Mouse (Mus musculus): ENCODE measurements around the gene Picalm. TPM values are rescaled to one million over a fixed set of nuclear protein-coding genes. Genes with fewer than 3 reads are reported as not detected.

Gene Picalm
- polyA plus RNA-seq, 1 experiment from 2014 or later, result 59.0 TPM

DNA sequence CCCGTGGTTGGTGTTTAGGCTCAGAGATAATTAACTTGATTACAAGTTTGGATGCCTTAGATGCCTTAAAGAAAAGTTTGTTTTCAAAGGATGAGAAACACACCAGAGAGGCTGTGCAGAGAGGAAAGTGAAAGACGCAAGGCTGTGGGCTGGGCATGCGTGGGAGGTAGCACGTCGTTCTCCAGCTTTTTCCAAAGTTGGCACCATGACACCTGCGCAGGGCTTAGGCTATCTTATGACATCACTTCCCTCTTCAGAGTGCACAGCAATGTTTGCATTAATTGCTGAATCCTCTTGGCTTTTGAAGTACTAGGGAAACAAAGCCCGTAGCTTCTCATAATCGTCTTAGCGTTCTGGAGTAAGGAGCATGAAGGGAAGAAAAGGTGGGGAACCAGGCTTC, 101.4 kb downstream of the Picalm start:
- Histone ChIP-seq H3K27ac (replicated peaks; ENCODE audit: low read depth, low read length) (no peak overlapping the region), H3K4me1 (ENCODE audit: control insufficient read depth, insufficient read depth, low read length) (no peaks in the 10 kb centered on the region), H3K4me2 (ENCODE audit: low read depth, low read length) (no peak overlapping the region), H3K9ac (ENCODE audit: low read depth, low read length) (no peak overlapping the region), H3K36me3 (ENCODE audit: control insufficient read depth, insufficient read depth, low read length) (no peaks in the 10 kb centered on the region), H3K4me3 (ENCODE audit: low read depth, low read length) (no peak overlapping the region), H3K9me3 (ENCODE audit: control insufficient read depth, low read length) (no peaks in the 10 kb centered on the region), H3K27me3 (replicated peaks; ENCODE audit: control insufficient read depth, insufficient read depth, low read length) (no peaks in the 10 kb centered on the region)
- ATAC-seq (ENCODE audit: low read depth), result peak; percentile 51; the same call in 1 of the 2 replicates
- peak; percentile 31 for DNase-seq (ENCODE audit: low spot score)
- 58% methylated on average over 9 of the region's 9 CpGs for WGBS

DNA sequence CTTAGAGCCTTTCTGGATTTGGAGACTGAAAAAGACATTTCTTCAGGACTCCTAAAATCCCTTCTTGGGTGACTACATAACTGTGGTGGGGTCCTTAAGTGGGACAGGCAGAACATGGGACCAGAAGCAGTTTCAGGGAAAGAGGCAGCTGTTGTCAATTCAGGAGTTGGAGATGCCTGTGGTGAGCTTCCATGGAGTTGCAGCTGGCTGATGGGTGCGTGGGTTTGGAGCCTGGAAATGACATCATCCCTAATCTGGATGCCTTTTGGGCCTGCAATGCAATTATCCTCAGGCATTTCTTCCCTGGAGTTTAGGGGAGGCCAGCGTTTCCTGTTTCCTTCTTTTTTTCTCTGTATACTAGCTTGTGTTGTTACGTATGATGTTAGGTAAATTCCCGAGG, 103.9 kb downstream of the Picalm start:
- Histone ChIP-seq H3K36me3 (ENCODE audit: control insufficient read depth, insufficient read depth, low read length) (no peaks in the 10 kb centered on the region), H3K4me1 (ENCODE audit: control insufficient read depth, insufficient read depth, low read length) (no peaks in the 10 kb centered on the region), H3K9ac (ENCODE audit: low read depth, low read length) (no peak overlapping the region), H3K4me2 (ENCODE audit: low read depth, low read length) (no peak overlapping the region), H3K4me3 (ENCODE audit: low read depth, low read length) (no peak overlapping the region), H3K27me3 (replicated peaks; ENCODE audit: control insufficient read depth, insufficient read depth, low read length) (no peaks in the 10 kb centered on the region), H3K27ac (replicated peaks; ENCODE audit: low read depth, low read length) (peak overlapping the region; percentile 2; the same call in 1 of the 2 replicates), H3K9me3 (ENCODE audit: control insufficient read depth, low read length) (no peaks in the 10 kb centered on the region)
- DNase-seq (ENCODE audit: low spot score) (peak; percentile 68), ATAC-seq (ENCODE audit: low read depth) (peak; percentile 62; the same call in 1 of the 2 replicates)
- 26% methylated on average over 4 of the region's 4 CpGs for whole genome bisulfite sequencing

DNA sequence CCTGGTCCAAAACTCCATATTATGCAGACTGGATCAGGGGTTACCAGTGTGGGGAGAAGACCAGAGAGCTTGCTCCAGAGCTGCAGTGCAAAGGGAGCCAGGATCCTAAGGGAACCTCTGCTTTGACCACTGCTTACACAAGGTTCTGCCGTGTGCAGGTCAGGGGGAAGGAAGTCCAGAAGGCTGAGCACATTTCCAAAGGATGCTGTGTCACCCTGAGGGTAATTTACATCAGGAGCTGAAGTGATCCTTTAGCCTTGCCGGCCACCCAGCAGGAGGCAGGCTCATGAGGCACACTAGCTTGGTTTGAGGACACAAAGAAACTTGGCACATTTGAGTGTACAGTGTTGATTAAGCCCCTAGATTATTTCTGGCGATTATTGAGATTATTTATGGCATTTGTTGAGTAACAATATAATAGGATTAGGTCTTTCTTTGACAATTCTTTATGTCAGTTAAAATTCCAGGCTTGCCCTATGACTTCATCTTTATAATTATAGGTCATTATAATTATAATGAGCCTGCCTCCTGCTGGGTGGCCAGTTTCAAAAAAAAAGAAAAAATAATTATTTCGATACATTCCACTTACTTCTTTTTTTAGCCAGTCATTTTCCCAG, 106.4 kb downstream of the Picalm start:
- no peaks in the 10 kb centered on the region for H3K27me3 ChIP-seq (replicated peaks; ENCODE audit: control insufficient read depth, insufficient read depth, low read length)
- H3K4me1 ChIP-seq (ENCODE audit: control insufficient read depth, insufficient read depth, low read length), result no peaks in the 10 kb centered on the region
- ATAC-seq (ENCODE audit: low read depth), result no peak
- H3K9me3 ChIP-seq (ENCODE audit: control insufficient read depth, low read length), result no peaks in the 10 kb centered on the region
- H3K4me3 ChIP-seq (ENCODE audit: low read depth, low read length), result no peak overlapping the region
- no peak overlapping the region for H3K27ac ChIP-seq (replicated peaks; ENCODE audit: low read depth, low read length)
- H3K4me2 ChIP-seq (ENCODE audit: low read depth, low read length), result no peak overlapping the region
- no peak overlapping the region for H3K9ac ChIP-seq (ENCODE audit: low read depth, low read length)
- H3K36me3 ChIP-seq (ENCODE audit: control insufficient read depth, insufficient read depth, low read length), result no peaks in the 10 kb centered on the region
- no peak for DNase-seq (ENCODE audit: low spot score)
- 40% methylated on average over 4 of the region's 4 CpGs for WGBS

DNA sequence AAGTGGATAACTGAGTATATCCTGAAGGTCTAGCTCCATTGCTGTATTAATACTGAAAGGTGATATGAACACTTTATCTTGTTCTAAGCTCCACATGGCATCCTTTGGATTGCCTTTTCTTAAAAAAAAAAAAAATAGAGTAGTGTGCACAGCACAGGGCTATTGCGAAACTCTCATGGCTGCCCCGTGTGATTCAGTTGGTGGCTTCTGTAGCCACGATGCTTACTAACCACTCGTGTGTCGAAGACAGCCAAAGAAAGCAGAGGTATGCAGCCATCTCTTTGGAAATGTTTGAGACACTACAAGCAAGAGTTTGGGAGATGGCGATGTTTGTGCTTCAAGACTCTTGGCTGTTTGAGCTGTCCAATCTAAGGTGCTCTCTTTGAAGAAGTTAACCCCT, 113.1 kb downstream of the Picalm start:
- DNase-seq (ENCODE audit: low spot score), result no peak
- H3K36me3 ChIP-seq (ENCODE audit: control insufficient read depth, insufficient read depth, low read length), result no peaks in the 10 kb centered on the region
- H3K4me1 ChIP-seq (ENCODE audit: control insufficient read depth, insufficient read depth, low read length), result no peaks in the 10 kb centered on the region
- no peak for ATAC-seq (ENCODE audit: low read depth)
- no peak overlapping the region for H3K9ac ChIP-seq (ENCODE audit: low read depth, low read length)
- no peaks in the 10 kb centered on the region for H3K9me3 ChIP-seq (ENCODE audit: control insufficient read depth, low read length)
- H3K4me3 ChIP-seq (ENCODE audit: low read depth, low read length), result no peak overlapping the region
- no peak overlapping the region for H3K4me2 ChIP-seq (ENCODE audit: low read depth, low read length)
- 84% methylated on average over 6 of the region's 6 CpGs for WGBS
- no peak overlapping the region for H3K27ac ChIP-seq (replicated peaks; ENCODE audit: low read depth, low read length)
- H3K27me3 ChIP-seq (replicated peaks; ENCODE audit: control insufficient read depth, insufficient read depth, low read length), result no peaks in the 10 kb centered on the region

DNA sequence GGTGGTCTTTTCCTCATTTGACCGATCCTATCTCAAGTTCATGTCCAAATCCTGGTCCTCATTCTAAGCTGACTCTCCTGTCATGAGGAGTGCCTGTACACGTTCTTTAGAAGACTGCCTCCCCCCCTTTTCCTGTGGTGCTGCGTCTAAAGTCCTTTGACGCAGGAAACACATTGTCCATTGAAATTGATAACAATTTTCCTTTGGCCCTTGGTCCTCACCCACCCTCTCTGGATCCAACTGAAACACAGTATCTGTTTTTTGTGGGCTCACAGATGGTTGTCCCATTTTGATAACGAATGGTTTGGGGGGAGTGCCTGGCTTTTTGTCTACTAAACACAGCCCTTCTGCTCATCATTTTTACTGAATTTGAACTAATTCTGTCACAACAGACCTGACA, 113.6 kb downstream of the Picalm start:
- Histone ChIP-seq H3K4me1 (ENCODE audit: control insufficient read depth, insufficient read depth, low read length) (no peaks in the 10 kb centered on the region), H3K9me3 (ENCODE audit: control insufficient read depth, low read length) (no peaks in the 10 kb centered on the region), H3K27ac (replicated peaks; ENCODE audit: low read depth, low read length) (no peak overlapping the region), H3K4me2 (ENCODE audit: low read depth, low read length) (no peak overlapping the region), H3K9ac (ENCODE audit: low read depth, low read length) (no peak overlapping the region), H3K27me3 (replicated peaks; ENCODE audit: control insufficient read depth, insufficient read depth, low read length) (no peaks in the 10 kb centered on the region), H3K36me3 (ENCODE audit: control insufficient read depth, insufficient read depth, low read length) (no peaks in the 10 kb centered on the region), H3K4me3 (ENCODE audit: low read depth, low read length) (no peak overlapping the region)
- ATAC-seq (ENCODE audit: low read depth) (no peak), DNase-seq (ENCODE audit: low spot score) (no peak)
- WGBS, result 79% methylated on average over 5 of the region's 5 CpGs

DNA sequence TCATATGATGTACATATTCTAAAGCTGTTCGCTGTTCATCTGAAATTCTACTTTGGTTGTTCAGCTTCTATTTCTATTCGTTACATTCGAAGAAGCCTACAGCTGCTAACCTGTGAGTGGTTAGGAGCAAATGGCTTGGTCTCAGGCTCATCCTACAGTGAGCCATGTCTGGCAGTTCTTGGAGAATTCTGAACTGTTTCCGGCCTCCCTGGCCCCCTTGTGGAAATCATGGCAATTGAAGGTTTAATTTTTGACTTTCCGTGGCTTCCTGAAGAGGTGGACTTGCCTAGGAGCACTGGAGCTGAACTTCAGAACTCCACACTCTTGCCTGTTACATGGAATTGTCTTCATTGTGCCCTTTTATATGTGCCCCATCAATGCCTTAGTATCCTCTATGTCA, 122.9 kb downstream of the Picalm start:
- Histone ChIP-seq H3K9me3 (ENCODE audit: control insufficient read depth, low read length) (no peaks in the 10 kb centered on the region), H3K4me1 (ENCODE audit: control insufficient read depth, insufficient read depth, low read length) (no peaks in the 10 kb centered on the region), H3K27ac (replicated peaks; ENCODE audit: low read depth, low read length) (no peak overlapping the region), H3K4me2 (ENCODE audit: low read depth, low read length) (no peak overlapping the region), H3K9ac (ENCODE audit: low read depth, low read length) (no peak overlapping the region), H3K27me3 (replicated peaks; ENCODE audit: control insufficient read depth, insufficient read depth, low read length) (no peaks in the 10 kb centered on the region), H3K4me3 (ENCODE audit: low read depth, low read length) (no peak overlapping the region), H3K36me3 (ENCODE audit: control insufficient read depth, insufficient read depth, low read length) (no peaks in the 10 kb centered on the region)
- DNase-seq (ENCODE audit: low spot score) (no peak), ATAC-seq (ENCODE audit: low read depth) (no peak)
- 74% methylated on average over 5 of the region's 5 CpGs for whole genome bisulfite sequencing

DNA sequence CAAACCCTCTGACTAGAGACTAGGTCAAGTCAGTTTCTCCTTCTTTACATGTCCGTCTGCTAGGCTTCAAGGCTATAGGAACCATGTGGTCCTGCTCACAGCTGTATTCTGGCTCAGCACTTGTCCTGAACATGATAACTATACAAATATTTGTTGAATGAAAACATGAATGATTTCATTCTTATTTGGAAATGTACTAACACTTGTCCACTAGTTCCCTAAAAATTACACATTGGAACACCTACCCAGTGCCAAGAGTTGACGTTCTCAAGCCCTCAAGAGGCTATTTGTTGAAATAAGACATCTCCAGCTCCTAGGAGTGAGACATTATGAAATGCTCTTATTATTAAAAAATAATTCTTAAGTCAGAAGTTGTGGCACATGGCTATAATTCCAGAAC, 128.7 kb downstream of the Picalm start:
- H3K4me3 ChIP-seq (ENCODE audit: low read depth, low read length), result no peak overlapping the region
- H3K4me2 ChIP-seq (ENCODE audit: low read depth, low read length), result no peak overlapping the region
- no peak overlapping the region for H3K9ac ChIP-seq (ENCODE audit: low read depth, low read length)
- no peak for ATAC-seq (ENCODE audit: low read depth)
- no peak overlapping the region for H3K27ac ChIP-seq (replicated peaks; ENCODE audit: low read depth, low read length)
- no peaks in the 10 kb centered on the region for H3K36me3 ChIP-seq (ENCODE audit: control insufficient read depth, insufficient read depth, low read length)
- no peak for DNase-seq (ENCODE audit: low spot score)
- 86% methylated on average over 2 of the region's 2 CpGs for WGBS
- no peaks in the 10 kb centered on the region for H3K4me1 ChIP-seq (ENCODE audit: control insufficient read depth, insufficient read depth, low read length)
- H3K9me3 ChIP-seq (ENCODE audit: control insufficient read depth, low read length), result no peaks in the 10 kb centered on the region
- H3K27me3 ChIP-seq (replicated peaks; ENCODE audit: control insufficient read depth, insufficient read depth, low read length), result no peaks in the 10 kb centered on the region

DNA sequence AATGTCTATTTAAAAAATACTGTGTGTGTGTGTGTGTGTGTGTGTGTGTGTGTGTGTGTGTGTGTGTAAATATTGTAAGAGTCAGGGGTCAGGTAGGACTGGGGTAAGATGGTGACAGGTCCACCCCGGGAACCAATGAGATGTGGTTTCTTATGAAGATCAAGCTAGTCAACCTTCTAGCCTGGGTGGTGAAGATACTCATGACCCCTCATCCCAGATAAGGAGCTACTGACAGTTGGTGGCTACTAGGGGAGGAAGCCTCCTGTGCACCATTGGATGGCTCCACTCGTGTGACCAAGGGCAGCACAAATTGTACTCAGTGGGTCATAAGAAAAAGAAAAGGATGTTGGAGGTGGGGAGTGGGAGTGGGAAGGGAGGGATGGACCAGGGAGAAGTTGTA, 129.9 kb downstream of the Picalm start:
- Histone ChIP-seq H3K4me1 (ENCODE audit: control insufficient read depth, insufficient read depth, low read length) (no peaks in the 10 kb centered on the region), H3K27ac (replicated peaks; ENCODE audit: low read depth, low read length) (no peak overlapping the region), H3K4me3 (ENCODE audit: low read depth, low read length) (no peak overlapping the region), H3K27me3 (replicated peaks; ENCODE audit: control insufficient read depth, insufficient read depth, low read length) (no peaks in the 10 kb centered on the region), H3K9me3 (ENCODE audit: control insufficient read depth, low read length) (no peaks in the 10 kb centered on the region), H3K36me3 (ENCODE audit: control insufficient read depth, insufficient read depth, low read length) (no peaks in the 10 kb centered on the region), H3K9ac (ENCODE audit: low read depth, low read length) (no peak overlapping the region), H3K4me2 (ENCODE audit: low read depth, low read length) (no peak overlapping the region)
- no peak for ATAC-seq (ENCODE audit: low read depth)
- 80% methylated on average over 2 of the region's 2 CpGs for WGBS
- no peak for DNase-seq (ENCODE audit: low spot score)

DNA sequence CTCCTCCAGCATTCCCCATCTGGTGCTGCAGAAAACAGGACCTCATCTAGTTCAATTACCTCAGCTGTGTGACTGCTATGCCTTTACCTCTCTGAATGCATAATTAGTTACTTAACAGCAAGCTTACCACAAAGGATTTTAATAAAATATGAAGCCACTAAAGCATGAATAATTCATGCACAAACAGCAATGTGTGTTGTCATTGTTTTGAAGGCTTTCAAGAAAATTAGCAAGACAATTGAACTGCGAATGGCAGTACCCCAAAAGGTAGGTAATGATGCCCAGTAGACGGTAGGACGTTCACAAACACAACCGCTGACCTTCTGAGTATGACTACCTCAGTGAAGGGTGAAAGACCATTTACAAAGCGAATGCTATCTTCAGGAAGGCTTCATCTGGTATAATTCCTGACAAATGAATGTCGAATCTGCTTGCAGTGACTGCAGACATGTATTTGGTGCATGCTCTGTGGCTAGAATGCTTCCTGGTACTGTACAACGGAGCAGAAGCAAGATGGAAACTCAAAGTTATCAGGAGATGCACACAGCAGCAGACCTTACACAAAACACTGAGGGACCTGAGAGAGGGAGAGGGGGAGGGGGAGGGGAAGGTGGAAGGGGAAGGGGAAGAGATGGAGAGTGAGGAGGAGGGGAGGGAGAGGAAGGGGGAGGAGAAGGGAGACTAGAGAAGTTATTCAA, 132.0 kb downstream of the Picalm start:
- no peak overlapping the region for H3K27ac ChIP-seq (replicated peaks; ENCODE audit: low read depth, low read length)
- H3K4me1 ChIP-seq (ENCODE audit: control insufficient read depth, insufficient read depth, low read length), result peaks cover 4% of the 10 kb centered on the region
- no peaks in the 10 kb centered on the region for H3K36me3 ChIP-seq (ENCODE audit: control insufficient read depth, insufficient read depth, low read length)
- no peaks in the 10 kb centered on the region for H3K27me3 ChIP-seq (replicated peaks; ENCODE audit: control insufficient read depth, insufficient read depth, low read length)
- H3K9me3 ChIP-seq (ENCODE audit: control insufficient read depth, low read length), result no peaks in the 10 kb centered on the region
- no peak for ATAC-seq (ENCODE audit: low read depth)
- DNase-seq (ENCODE audit: low spot score), result no peak
- H3K4me2 ChIP-seq (ENCODE audit: low read depth, low read length), result no peak overlapping the region
- 39% methylated on average over 7 of the region's 7 CpGs for WGBS
- no peak overlapping the region for H3K9ac ChIP-seq (ENCODE audit: low read depth, low read length)
- H3K4me3 ChIP-seq (ENCODE audit: low read depth, low read length), result no peak overlapping the region

All from embryonic facial prominence, embryonic 14.5 days (tissue).